Mouse (Mus musculus) kidney, postnatal 4 days (tissue): Measurements from ENCODE around the gene Cobl.
A peak's percentile ranks its signal among the peaks of the same experiment; 100 is the strongest.

Source experiments
- DNase-seq, 2 experiments: peaks; one replicate each; pipeline ENCODE4 v3.0.0; 2021; ENCODE audit warnings: mixed read lengths in 2 of 2

Gene Cobl

DNA sequence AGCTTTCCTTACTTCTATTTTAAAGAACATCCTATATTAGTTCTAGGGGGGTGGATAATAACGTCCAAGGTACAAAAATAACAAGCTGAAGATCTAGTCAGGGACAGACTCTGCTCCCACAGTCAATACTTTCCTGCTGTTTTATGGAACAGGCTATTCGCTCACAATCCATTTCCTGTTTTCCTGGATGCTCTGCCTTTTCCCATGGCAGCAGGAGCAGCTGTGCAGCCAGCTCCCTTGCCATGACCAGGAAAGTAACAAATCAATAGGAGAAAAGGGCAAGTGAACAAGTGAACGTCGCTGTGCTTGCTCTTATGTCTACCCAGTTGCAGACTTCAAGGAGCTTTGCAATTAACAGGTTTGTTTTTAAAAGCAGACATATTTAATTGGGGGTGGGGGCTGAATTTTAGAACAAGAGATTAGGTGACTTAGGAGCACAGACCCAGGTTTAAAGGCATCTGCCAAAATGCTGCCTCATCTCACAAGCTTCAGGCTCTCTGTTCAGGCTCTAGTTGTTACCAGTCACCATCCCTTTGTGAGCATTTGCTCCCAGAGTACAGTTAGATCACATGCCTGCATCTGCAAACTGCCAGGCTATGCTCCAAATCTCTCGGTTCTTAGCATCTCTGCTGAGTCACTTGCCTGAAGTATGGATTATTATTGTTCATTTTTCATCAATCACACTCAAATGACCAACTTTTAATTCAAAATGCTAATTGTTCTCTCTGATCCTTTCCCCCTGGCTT, 164.9 kb downstream of the Cobl start:
- no peak for DNase-seq

DNA sequence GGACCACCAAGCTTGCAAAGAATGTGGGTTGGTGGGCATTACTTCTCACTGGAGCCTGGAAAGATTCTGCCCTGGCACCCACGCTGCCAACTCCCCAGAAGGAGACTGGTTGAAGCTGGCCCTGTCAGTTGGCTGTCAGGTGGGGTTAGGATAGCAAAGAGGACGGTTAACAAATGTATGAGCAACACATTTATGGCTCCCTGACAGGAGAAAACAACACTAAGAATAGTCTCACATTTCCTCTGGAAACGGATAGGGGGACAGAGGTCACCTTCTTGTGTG, 173.2 kb downstream of the Cobl start:
- no peak for DNase-seq

GRCm38 (mm10) chr11:12290911-12291653, 173.7 kb downstream of the Cobl start:
- DNase-seq = peak; percentile 78

DNA sequence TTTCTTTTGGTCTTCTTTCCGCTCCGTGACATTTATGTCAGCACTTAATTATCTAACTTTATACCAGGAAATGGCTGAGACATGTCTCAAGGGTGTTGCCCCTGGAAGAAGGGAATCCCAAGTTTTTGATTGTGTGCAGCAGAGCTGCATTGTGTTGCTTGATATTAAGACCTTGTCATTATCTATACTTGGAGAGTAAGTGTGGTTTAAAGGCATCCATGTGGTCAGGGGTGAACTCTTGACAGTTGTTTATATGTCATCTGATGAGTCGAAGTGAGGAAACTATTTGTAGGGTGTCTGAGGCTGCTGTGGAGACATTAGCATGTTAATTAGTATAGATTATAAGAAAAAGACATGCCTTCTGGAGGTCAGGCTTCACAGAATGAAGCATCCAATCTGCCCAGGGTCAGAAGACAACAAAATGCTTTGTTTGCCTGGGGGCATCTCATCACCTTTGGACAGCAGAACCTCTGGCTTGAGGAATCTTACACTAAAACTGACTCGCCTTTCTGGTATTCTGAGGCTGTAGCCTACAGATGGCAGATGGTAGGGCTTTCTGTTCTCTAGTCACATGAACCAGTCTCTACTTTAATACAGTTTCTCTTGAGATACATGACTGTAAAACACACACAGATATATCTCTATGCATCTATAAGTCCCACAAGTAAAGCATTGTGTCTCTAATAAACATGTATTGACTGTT, 179.3 kb downstream of the Cobl start:
- no peak for DNase-seq

DNA sequence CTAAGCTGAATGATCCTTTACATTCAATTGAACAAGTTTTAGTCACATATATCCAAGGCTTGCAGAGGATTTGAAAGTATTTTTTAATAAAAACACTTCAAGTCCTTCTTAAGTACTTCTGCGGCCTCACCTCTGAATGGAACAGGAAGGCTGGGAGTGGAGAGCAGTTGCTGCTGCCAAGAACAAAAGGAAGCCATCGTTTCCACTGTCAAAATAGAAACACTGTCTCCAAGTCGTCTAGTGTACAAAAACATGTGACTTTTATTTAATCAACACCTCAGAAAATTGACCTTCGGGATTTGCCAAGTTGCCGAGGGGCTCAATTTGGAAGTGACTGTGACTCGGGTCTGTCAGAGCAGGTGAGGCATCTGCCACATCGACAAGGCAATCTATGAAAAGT, 184.0 kb downstream of the Cobl start:
- no peak for DNase-seq

GRCm38 (mm10) chr11:12274276-12274675, 190.5 kb downstream of the Cobl start:
- no peak for DNase-seq

GRCm38 (mm10) chr11:12273726-12274125, 191.0 kb downstream of the Cobl start:
- DNase-seq = no peak

DNA sequence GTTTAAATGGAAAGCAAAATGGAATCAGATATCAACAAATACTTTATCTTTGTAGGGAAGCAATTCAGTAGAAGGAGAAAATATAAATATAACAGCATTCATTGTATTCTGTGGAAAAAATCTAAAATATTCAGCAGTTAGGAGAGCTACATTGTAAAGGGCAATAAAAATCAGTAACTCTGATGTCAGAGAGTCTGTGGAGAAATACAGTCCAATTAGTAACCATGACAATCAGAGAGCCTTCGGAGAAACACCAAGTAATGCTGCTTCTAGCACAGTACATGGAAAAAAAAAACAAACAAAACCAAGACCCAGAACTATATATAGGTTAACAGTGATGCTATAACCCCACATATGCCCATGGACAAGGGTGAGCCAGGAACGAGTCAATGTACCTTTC, 206.3 kb downstream of the Cobl start:
- no peak for DNase-seq

- DNase-seq = no peak
Observed at GRCm38 (mm10) chr11:12257324-12258118, 207.2 kb downstream of the Cobl start.

- DNase-seq = no peak
Observed at GRCm38 (mm10) chr11:12245327-12245915, 219.3 kb downstream of the Cobl start.

DNA sequence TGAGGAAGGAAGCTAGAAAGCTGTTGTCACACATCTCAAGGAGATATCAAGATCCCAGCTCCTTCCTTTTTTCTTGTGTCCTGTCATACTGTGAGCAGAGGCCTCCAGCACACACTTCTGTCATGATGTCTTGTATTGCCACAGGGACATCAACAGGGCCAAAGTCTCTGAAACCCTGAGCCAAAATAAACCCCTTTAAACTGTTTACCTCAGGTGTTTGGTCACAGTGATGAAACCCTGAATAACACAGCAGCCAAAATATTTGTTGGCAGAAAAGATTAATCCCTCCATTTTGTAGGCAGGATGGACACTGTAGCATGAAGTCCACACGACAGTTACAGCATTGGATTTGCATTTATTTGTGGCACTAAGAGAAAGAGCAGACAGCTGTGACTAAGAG, 228.4 kb downstream of the Cobl start:
- no peak for DNase-seq

DNA sequence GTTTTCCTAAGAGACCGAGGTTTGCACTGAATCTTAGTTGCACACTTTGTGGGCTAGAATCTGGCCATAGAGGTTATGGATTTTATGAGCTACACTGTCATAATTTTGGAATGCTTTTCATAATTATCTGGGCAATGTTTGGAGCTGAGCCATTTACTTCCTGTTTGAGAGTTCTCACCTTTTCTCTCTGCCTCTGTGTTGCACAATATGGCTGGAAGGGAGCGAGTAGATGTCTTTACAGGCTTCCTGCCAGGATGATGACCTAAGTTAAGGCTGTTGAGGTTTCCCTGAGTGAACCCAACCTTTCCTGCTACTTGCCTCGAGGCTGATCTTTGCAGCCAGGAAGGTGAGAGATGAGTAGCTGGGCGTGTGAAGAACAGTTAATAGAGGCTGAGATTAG, 229.9 kb downstream of the Cobl start:
- no peak for DNase-seq

GRCm38 (mm10) chr11:12234126-12234525, 230.6 kb downstream of the Cobl start:
- DNase-seq = no peak

- DNase-seq = no peak
Observed at GRCm38 (mm10) chr11:12232743-12233125, 232.0 kb downstream of the Cobl start.

DNA sequence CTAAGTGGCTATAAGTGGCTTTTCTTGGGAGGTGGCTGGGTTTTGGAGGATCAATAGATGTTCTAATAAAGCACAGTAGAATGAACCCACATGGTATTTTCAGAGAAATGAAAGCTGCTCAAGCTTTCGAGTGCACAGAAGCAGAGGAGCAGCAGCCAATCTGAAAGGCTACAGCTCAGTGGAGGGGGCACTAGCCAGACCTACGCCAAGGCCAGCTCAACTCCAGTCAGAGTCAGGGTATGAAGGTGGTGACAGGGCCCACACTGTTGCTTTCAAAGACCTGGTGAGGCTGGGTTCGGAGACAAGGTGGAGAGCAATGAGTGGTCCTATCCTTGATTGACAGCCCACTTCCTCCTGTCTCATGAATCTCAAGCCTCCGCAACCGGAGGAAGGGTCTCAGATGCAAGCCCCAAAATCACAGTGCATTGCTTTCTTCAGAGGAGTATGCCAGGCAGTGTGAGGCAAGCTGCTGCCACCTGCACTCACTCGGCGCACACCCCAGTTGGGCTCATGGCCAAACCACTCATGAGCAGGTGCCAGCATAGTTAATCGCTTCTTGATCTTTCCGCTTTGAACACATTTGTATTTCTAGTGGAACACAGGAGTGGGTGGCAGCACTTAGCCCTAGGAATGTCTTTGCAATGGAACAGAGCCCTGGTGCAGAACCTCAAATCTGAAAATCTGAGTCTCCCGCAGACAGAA, 232.6 kb downstream of the Cobl start:
- DNase-seq = peak; percentile 41 to 63

GRCm38 (mm10) chr11:12231481-12232035, 233.2 kb downstream of the Cobl start:
- DNase-seq = peak; percentile 10 to 47

GRCm38 (mm10) chr11:12229411-12229810, 235.3 kb downstream of the Cobl start:
- peak; percentile 18 to 20 for DNase-seq

GRCm38 (mm10) chr11:12227343-12227742, 237.4 kb downstream of the Cobl start:
- no peak for DNase-seq

DNA sequence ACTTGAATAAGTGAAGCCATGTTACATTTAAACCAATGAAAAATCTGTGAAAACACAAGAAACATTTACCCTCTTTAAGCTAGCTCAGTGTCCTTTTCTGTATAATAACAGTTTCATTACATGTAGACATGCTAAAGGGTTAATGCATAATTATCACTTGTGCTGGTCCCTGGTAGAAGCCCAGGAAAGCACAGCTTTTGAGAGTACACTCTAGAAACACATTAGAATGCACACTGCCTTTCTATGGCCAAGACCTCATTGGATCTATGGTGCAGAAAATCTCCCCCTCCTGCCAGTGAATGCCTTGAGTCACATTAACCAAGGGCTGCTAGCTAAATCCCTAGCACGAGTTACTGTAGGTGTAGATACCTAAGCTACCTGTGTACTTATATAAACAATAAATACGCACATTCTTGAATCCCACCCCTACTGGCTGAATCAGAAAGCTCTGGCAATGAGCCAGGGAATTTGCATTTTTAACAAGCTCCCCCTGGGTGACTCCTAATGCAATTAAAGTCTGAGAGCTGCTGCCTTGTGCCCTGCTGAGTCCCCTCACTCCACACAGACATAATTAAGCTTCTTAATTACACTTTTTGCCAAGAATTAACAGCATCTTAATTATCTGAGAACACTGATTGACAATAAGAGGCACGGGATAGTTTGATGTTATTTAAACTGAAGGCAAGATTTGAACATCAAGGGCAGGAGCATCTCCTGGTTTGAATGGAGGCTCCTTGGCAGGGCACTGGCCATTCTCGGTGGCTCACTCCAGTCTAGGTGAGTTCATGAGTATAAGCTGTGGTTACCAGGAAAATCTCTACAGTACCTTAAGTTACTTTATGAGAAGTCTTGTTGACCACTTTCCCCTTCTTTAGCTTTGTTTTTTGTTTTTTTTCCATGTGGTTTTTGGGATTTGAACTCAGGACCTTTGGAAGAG, 244.9 kb downstream of the Cobl start:
- no peak for DNase-seq

DNA sequence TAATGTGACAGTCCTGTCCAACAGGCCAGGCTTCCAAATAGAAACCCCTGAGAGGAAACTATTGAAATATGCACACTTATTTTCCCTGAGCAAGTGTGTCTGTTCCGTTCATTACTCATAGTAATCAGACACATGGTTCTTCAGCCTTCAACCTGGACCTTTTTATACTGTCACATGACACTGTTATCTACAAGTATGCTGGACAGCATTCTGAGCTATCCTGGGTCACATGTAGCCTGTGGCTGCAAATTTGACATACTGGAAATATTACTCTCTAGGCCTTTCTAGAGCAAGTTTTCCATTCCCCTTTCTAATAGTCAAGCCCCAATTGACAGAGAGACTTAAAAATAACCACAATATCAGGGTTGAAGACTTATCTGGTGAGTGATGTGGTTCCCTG, 247.9 kb downstream of the Cobl start:
- DNase-seq = no peak

DNA sequence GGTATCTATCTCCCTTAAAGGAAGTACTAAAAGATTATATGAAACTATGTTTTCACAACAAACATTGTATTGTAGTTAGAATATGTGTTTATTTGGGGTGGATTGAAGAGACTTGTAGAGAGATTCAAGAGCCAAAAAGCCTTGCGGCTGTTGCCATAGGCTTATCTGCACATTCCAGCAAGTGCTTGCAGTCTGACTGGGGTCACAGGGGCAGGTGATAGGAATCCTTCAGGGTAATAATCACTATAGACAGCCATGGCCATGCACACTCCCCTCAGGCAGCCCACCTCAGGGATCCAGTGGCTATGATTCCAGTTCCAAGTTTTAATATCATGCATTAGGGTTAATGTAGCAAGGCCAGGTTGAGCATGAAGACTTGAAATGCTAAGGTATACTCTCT, 249.2 kb downstream of the Cobl start:
- no peak for DNase-seq
